Mouse (Mus musculus): Measurements from ENCODE around the gene Zc3h12c. TPM values are rescaled to one million over a fixed set of nuclear protein-coding genes. Genes with fewer than 3 reads are reported as not detected.
A peak's percentile ranks its signal among the peaks of the same experiment; 100 is the strongest.

Gene Zc3h12c
- polyA plus RNA-seq, 1 experiment from 2014 or later, result 1.2 TPM

- Histone ChIP-seq H3K4me3 (ENCODE audit: low read depth, low read length) (no peak overlapping the region), H3K27me3 (ENCODE audit: control insufficient read depth, insufficient read depth, low read length) (no peaks in the 10 kb centered on the region), H3K9me3 (ENCODE audit: control insufficient read depth, low read length) (no peaks in the 10 kb centered on the region), H3K4me2 (replicated peaks; ENCODE audit: low read depth) (no peak overlapping the region), H3K4me1 (replicated peaks; ENCODE audit: control insufficient read depth, insufficient read depth) (no peaks in the 10 kb centered on the region), H3K27ac (replicated peaks) (no peak overlapping the region), H3K36me3 (ENCODE audit: control insufficient read depth, insufficient read depth, low read length) (no peaks in the 10 kb centered on the region), H3K9ac (ENCODE audit: low read length) (no peak overlapping the region)
- ATAC-seq (ENCODE audit: low FRiP score, low TSS enrichment), result no peak
- DNase-seq (ENCODE audit: low spot score), result no peak
- no peak for TF ChIP-seq EP300 (optimal IDR thresholded peaks at IDR 0.05)
- TF ChIP-seq CTCF (IDR thresholded peaks at IDR 0.05; ENCODE audit: low read depth), result no peak
- WGBS, result 78% methylated on average over 4 of the region's 4 CpGs
Measured at GRCm38 (mm10) chr9:52200271-52200670, 31.9 kb upstream of the Zc3h12c start.

DNA sequence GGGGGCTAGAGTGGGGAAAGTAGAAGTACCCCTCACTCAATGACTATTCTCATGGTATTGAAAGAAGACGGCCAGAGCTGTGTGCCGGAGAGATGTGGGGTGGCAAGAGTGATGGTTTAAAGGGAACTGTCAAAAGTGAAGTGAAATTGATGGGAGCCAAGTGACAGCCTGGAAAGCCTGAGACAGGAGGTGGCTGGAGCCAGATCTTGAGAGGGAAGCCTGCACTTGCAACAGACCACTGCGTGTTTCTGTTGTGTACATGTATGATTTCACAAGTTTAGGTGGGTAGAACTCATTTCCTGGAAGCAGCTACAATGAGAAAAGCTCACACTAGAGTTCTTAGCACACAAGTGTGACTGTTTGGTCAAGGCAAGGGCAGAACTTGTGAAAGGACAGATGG, 27.5 kb upstream of the Zc3h12c start:
- Histone ChIP-seq H3K27ac (replicated peaks) (no peak overlapping the region), H3K27me3 (ENCODE audit: control insufficient read depth, insufficient read depth, low read length) (no peaks in the 10 kb centered on the region), H3K4me1 (replicated peaks; ENCODE audit: control insufficient read depth, insufficient read depth) (no peaks in the 10 kb centered on the region), H3K36me3 (ENCODE audit: control insufficient read depth, insufficient read depth, low read length) (no peaks in the 10 kb centered on the region), H3K4me3 (ENCODE audit: low read depth, low read length) (no peak overlapping the region), H3K4me2 (replicated peaks; ENCODE audit: low read depth) (no peak overlapping the region), H3K9me3 (ENCODE audit: control insufficient read depth, low read length) (no peaks in the 10 kb centered on the region), H3K9ac (ENCODE audit: low read length) (no peak overlapping the region)
- TF ChIP-seq EP300 (optimal IDR thresholded peaks at IDR 0.05) (no peak), CTCF (IDR thresholded peaks at IDR 0.05; ENCODE audit: low read depth) (no peak)
- ATAC-seq (ENCODE audit: low FRiP score, low TSS enrichment) (no peak), DNase-seq (ENCODE audit: low spot score) (no peak)
- 75% methylated on average over 3 of the region's 3 CpGs for WGBS

- no peak overlapping the region for H3K4me3 ChIP-seq (ENCODE audit: low read depth, low read length)
- no peak for TF ChIP-seq EP300 (optimal IDR thresholded peaks at IDR 0.05)
- TF ChIP-seq CTCF (IDR thresholded peaks at IDR 0.05; ENCODE audit: low read depth), result no peak
- no peak overlapping the region for H3K4me2 ChIP-seq (replicated peaks; ENCODE audit: low read depth)
- DNase-seq (ENCODE audit: low spot score) (peak; percentile 29), ATAC-seq (ENCODE audit: low FRiP score, low TSS enrichment) (no peak)
- H3K9ac ChIP-seq (ENCODE audit: low read length), result no peak overlapping the region
- H3K27me3 ChIP-seq (ENCODE audit: control insufficient read depth, insufficient read depth, low read length), result no peaks in the 10 kb centered on the region
- no peaks in the 10 kb centered on the region for H3K4me1 ChIP-seq (replicated peaks; ENCODE audit: control insufficient read depth, insufficient read depth)
- H3K9me3 ChIP-seq (ENCODE audit: control insufficient read depth, low read length), result no peaks in the 10 kb centered on the region
- no peak overlapping the region for H3K27ac ChIP-seq (replicated peaks)
- 71% methylated on average over 5 of the region's 5 CpGs for WGBS
- no peaks in the 10 kb centered on the region for H3K36me3 ChIP-seq (ENCODE audit: control insufficient read depth, insufficient read depth, low read length)
Measured at GRCm38 (mm10) chr9:52193851-52194250, 25.5 kb upstream of the Zc3h12c start.

GRCm38 (mm10) chr9:52190907-52191306, 22.5 kb upstream of the Zc3h12c start:
- no peak overlapping the region for H3K4me2 ChIP-seq (replicated peaks; ENCODE audit: low read depth)
- ATAC-seq (ENCODE audit: low FRiP score, low TSS enrichment), result no peak
- no peaks in the 10 kb centered on the region for H3K9me3 ChIP-seq (ENCODE audit: control insufficient read depth, low read length)
- H3K9ac ChIP-seq (ENCODE audit: low read length), result no peak overlapping the region
- no peaks in the 10 kb centered on the region for H3K36me3 ChIP-seq (ENCODE audit: control insufficient read depth, insufficient read depth, low read length)
- no peak overlapping the region for H3K4me3 ChIP-seq (ENCODE audit: low read depth, low read length)
- H3K4me1 ChIP-seq (replicated peaks; ENCODE audit: control insufficient read depth, insufficient read depth), result no peaks in the 10 kb centered on the region
- no peaks in the 10 kb centered on the region for H3K27me3 ChIP-seq (ENCODE audit: control insufficient read depth, insufficient read depth, low read length)
- TF ChIP-seq EP300 (optimal IDR thresholded peaks at IDR 0.05) (no peak), CTCF (IDR thresholded peaks at IDR 0.05; ENCODE audit: low read depth) (no peak)
- no peak for DNase-seq (ENCODE audit: low spot score)
- no peak overlapping the region for H3K27ac ChIP-seq (replicated peaks)
- 87% methylated on average over 4 of the region's 4 CpGs for WGBS

- TF ChIP-seq EP300 (optimal IDR thresholded peaks at IDR 0.05) (no peak), CTCF (IDR thresholded peaks at IDR 0.05; ENCODE audit: low read depth) (no peak)
- Histone ChIP-seq H3K9ac (ENCODE audit: low read length) (no peak overlapping the region), H3K4me1 (replicated peaks; ENCODE audit: control insufficient read depth, insufficient read depth) (no peaks in the 10 kb centered on the region), H3K4me2 (replicated peaks; ENCODE audit: low read depth) (no peak overlapping the region), H3K27ac (replicated peaks) (no peak overlapping the region), H3K9me3 (ENCODE audit: control insufficient read depth, low read length) (no peaks in the 10 kb centered on the region), H3K27me3 (ENCODE audit: control insufficient read depth, insufficient read depth, low read length) (no peaks in the 10 kb centered on the region), H3K4me3 (ENCODE audit: low read depth, low read length) (no peak overlapping the region), H3K36me3 (ENCODE audit: control insufficient read depth, insufficient read depth, low read length) (no peaks in the 10 kb centered on the region)
- no peak for DNase-seq (ENCODE audit: low spot score)
- WGBS, result 37% methylated on average over 8 of the region's 8 CpGs
- ATAC-seq (ENCODE audit: low FRiP score, low TSS enrichment), result no peak
Measured at GRCm38 (mm10) chr9:52188106-52188505, 19.7 kb upstream of the Zc3h12c start.

- ATAC-seq (ENCODE audit: low FRiP score, low TSS enrichment) (no peak), DNase-seq (ENCODE audit: low spot score) (no peak)
- Histone ChIP-seq H3K4me3 (ENCODE audit: low read depth, low read length) (no peak overlapping the region), H3K36me3 (ENCODE audit: control insufficient read depth, insufficient read depth, low read length) (no peaks in the 10 kb centered on the region), H3K9me3 (ENCODE audit: control insufficient read depth, low read length) (no peaks in the 10 kb centered on the region), H3K4me1 (replicated peaks; ENCODE audit: control insufficient read depth, insufficient read depth) (no peaks in the 10 kb centered on the region), H3K27me3 (ENCODE audit: control insufficient read depth, insufficient read depth, low read length) (no peaks in the 10 kb centered on the region), H3K27ac (replicated peaks) (no peak overlapping the region), H3K4me2 (replicated peaks; ENCODE audit: low read depth) (no peak overlapping the region), H3K9ac (ENCODE audit: low read length) (no peak overlapping the region)
- TF ChIP-seq EP300 (optimal IDR thresholded peaks at IDR 0.05) (no peak), CTCF (IDR thresholded peaks at IDR 0.05; ENCODE audit: low read depth) (no peak)
- WGBS, result 11% methylated on average over 3 of the region's 3 CpGs
Measured at GRCm38 (mm10) chr9:52186296-52186941, 18.0 kb upstream of the Zc3h12c start.
